Mouse (Mus musculus) kidney, adult 2 months (tissue): ENCODE measurements at regions not wholly inside any gene's neighbourhood (a gene's known extent, or its start where the extent isn't known, plus 50 kb on each side); places are given as distances from the start of the nearest gene placed in this dataset.

Source experiments
- DNase-seq: peaks from one replicate; pipeline ENCODE4 v3.0.0; 2021
- H3K27ac ChIP-seq: fragments of 200-500 bp; 2 replicates; pipeline ENCODE4 v1.5.1; 2012; ENCODE audit warnings: low read depth, low read length, control low read depth, inconsistent platforms; ENCODE audit not compliant: insufficient read depth
- H3K27me3 ChIP-seq: fragments of 200-500 bp; replicated peaks from 2 replicates; pipeline ENCODE4 v1.6.1; 2012; ENCODE audit warnings: mild to moderate bottlenecking, moderate library complexity, low read length, inconsistent platforms; ENCODE audit not compliant: control insufficient read depth, insufficient read depth
- H3K36me3 ChIP-seq: fragments of 200-500 bp; 2 replicates; pipeline ENCODE4 v1.6.1; 2012; ENCODE audit warnings: mild to moderate bottlenecking, moderate library complexity, low read length, inconsistent platforms; ENCODE audit not compliant: control insufficient read depth, insufficient read depth
- H3K4me1 ChIP-seq: fragments of 200-500 bp; 2 replicates; pipeline ENCODE4 v1.6.1; 2011; ENCODE audit warnings: low read length; ENCODE audit not compliant: control insufficient read depth, insufficient read depth
- H3K4me3 ChIP-seq: fragments of 200-500 bp; 2 replicates; pipeline ENCODE4 v1.5.1; 2011; ENCODE audit warnings: mild to moderate bottlenecking, low read depth, low read length, control low read depth; ENCODE audit not compliant: insufficient read depth
- CTCF ChIP-seq: fragments of 200-500 bp; conservative IDR thresholded peaks from 2 replicates; pipeline ENCODE4 v1.5.1; 2011; ENCODE audit warnings: low read depth, mild to moderate bottlenecking, control low read depth, low read length, moderate library complexity, mixed read lengths; ENCODE audit not compliant: insufficient read depth, insufficient read length
- POLR2A ChIP-seq: fragments of 200-500 bp; IDR thresholded peaks from one replicate; pipeline ENCODE4 v1.6.1; 2011; ENCODE audit warnings: low read depth, low read length, control low read depth
- WGBS: fragments of 180-500 bp; shearing (Covaris S2); methylation state at CpG from one replicate; pipeline ENCODE4 v1.1.7; 2018; 5-methylcytosine and 5-hydroxymethylcytosine counted together

DNA sequence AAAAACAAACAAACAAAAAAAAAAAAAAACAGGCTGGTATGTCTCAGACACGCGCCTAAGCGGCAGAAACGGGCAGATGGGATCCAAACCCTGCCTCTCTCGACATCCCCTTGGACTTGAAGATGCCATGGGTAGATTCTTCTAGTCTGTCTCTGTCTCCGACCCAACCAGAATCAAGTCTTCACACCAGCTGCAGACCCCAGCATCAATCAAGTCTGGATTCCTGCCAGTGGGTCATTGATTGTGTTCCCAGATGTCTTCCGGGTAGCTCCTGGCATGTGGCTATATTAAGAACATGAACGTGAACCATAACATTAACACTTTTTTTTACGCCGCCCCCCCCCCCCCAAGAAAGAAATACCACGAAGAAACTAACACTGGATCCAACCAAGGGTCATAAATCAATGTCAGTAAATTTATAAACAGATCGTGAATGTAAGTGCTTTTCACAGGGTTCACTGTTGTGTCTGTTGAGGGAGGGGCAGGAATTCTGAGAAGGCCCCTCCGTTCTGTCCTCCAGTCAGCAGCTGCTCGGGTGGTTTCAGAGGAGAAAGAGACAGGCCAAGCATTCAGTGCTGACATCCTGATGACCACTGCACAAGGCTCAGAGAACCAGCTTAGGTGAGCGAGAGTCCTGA is 180.8 kb downstream of the Cdc5l start:
- Histone ChIP-seq H3K36me3 (no peaks in the 10 kb centered on the region), H3K27me3 (no peaks in the 10 kb centered on the region), H3K4me3 (no peak overlapping the region), H3K27ac (no peak overlapping the region), H3K4me1 (0 out of 2 replicates have a peak, but pooled peaks cover 2% of the 10 kb centered on the region)
- TF ChIP-seq CTCF (no peak), POLR2A (no peak)
- no peak for DNase-seq
- WGBS: 53% methylated on average over 15 of the region's 15 CpGs

DNA sequence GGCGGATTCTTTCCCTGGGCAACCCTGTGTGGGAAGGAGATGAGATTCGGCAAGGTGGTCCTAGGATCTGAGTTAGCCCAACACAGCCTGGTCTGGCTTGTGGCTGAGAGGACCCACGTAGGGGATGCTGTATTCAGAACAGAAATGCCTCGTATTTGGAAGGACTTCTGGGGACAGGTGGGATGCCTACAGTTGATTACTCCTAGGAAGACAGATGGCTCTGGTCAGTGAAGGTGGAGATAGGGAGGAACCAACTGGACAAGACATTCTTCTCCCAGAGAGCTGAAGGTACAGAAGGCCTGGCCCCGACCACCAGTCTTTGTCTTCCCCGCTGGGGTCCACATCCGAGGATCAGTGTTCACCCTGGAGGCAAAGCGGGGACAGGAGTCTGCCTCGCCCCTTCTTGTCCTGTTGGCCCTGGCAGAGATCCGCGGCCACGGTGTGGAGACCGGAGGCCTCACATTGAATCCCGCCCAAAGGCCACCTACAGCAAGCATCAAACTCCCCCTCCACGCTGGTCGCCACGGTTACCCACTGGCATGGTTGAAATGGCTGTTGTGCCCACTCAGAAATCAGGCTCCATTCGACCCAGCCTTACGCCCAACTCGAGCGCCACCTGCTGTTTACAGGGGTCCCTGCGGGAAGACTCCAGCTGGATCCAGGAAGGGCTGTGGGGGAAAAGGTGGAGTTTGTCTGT is 182.4 kb downstream of the Cdc5l start:
- WGBS: 27% methylated on average over 22 of the region's 22 CpGs
- Histone ChIP-seq H3K27me3 (no peaks in the 10 kb centered on the region), H3K4me3 (no peak overlapping the region), H3K27ac (no peak overlapping the region), H3K36me3 (no peaks in the 10 kb centered on the region), H3K4me1 (0 out of 2 replicates have a peak, but pooled peaks cover 2% of the 10 kb centered on the region)
- DNase-seq: peak; percentile 66
- TF ChIP-seq POLR2A (no peak), CTCF (peak; percentile 74)

DNA sequence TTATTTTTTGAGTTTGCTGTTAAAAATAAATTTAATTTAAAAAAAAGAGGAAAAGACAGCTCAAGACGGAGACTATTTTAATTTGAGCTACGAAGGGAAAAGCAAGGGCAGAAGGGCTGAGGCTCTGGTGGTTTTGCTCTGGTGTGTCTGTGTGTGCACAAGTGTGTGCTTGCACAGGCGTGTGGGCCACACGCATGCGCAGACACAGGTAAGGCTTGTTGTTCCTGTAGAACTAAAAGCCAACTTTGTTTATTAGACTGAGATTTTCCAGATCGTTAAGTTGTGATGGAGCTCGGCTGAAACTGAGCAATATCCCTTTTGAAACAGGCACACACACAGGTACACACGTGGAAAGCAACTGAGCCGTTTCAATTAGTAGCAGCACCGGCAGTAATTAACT is 183.1 kb downstream of the Cdc5l start:
- 43% methylated on average over 10 of the region's 10 CpGs for WGBS
- DNase-seq: peak; percentile 32
- Histone ChIP-seq H3K36me3 (no peaks in the 10 kb centered on the region), H3K4me3 (no peak overlapping the region), H3K27ac (no peak overlapping the region), H3K27me3 (no peaks in the 10 kb centered on the region), H3K4me1 (0 out of 2 replicates have a peak, but pooled peaks cover 2% of the 10 kb centered on the region)
- no peak for TF ChIP-seq POLR2A
- TF ChIP-seq CTCF: no peak

DNA sequence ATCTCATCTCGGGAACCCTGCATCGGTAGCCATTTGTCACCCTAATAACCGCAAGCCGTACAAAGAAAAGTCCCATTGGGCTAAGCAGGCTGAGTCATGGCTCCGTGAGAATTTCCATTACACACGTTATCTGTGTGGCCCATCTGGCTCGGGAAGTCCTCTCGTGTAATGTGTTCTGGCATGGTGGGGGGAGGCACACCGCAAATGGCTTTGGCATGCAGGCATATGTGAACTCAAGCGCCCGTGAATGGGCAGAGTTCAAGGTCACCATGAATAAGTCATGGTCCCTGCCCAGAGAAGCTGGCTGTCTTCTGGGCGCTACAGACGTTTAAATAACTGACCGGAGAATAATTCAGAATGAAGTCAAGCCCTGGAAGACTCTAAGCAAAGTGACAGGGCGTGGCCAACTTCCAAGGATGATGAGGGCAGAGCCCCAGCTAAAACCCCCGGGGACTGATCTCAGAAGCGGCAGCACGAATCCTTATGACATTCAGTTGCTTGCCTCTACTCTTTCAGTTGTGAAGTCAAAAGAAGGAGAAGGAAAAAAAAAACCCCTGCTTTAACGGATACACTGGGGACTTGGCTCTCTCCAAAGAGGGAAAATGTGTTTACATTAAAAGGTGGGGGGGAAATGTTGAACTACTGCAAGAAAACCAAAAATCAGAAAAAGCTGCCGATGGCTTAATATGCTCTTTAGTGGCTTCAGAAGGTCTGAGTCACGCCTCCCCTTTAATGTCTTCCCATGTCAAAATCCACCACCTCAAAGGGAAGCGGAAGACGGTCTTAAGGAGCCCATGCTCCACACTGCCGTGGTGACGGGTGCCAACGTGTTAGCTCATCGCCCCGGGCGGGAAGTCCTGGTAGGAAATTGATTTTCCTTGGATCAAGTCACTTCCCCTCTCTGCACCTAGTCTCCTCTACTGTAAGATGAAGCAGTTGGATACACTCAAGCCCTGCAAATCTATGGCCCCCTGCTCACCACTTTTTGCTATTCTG is 186.1 kb downstream of the Cdc5l start:
- Histone ChIP-seq H3K36me3 (no peaks in the 10 kb centered on the region), H3K27me3 (no peaks in the 10 kb centered on the region), H3K4me1 (0 out of 2 replicates have a peak, but pooled peaks cover 2% of the 10 kb centered on the region), H3K4me3 (no peak overlapping the region), H3K27ac (no peak overlapping the region)
- TF ChIP-seq CTCF: no peak
- no peak for TF ChIP-seq POLR2A
- 72% methylated on average over 29 of the region's 29 CpGs for WGBS
- DNase-seq: no peak

DNA sequence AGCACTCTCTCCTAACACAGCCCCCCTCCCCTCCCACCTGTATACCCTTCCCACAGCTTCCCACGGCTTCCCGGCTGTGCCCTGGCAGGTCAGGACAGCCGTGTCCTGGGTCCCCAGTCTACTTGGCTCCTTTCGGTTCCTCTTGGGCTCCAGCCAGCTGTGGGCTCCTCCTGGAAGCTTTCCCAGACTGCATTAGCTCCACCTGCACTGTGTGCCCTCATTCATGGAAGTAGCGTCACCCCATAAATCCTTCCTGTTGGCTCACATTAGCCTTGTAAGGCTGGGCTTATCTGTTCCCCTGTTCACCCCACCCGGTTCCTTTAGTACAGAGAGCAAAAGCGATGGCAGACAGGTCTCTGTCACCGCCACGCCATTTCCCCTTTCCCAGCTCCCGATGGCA is 188.7 kb downstream of the Cdc5l start:
- DNase-seq: peak; percentile 60
- no peaks in the 10 kb centered on the region for H3K27me3 ChIP-seq
- no peaks in the 10 kb centered on the region for H3K4me1 ChIP-seq
- WGBS: 42% methylated on average over 10 of the region's 10 CpGs
- TF ChIP-seq POLR2A (no peak), CTCF (no peak)
- H3K27ac ChIP-seq: no peak overlapping the region
- no peaks in the 10 kb centered on the region for H3K36me3 ChIP-seq
- no peak overlapping the region for H3K4me3 ChIP-seq

DNA sequence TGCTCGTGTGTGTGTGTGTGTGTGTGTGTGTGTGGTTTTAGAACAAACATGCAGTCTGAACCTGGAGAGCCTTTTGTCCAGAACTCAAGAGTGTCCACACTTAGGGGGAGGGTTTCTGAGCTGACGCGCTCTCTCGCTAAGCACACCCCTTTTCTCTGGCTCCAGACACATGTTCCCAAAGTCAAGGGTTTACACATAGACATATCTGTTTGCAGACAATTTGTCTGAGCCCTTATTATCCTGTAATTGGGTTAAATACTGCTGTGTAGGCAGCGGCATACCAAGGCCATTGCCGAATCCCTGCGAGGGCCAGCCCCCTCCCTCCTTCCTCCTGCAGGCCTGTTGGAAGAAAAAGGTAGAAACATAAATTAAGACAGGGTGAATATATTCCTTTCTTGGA is 190.4 kb downstream of the Cdc5l start:
- Histone ChIP-seq H3K27ac (no peak overlapping the region), H3K27me3 (no peaks in the 10 kb centered on the region), H3K4me1 (no peaks in the 10 kb centered on the region), H3K4me3 (no peak overlapping the region), H3K36me3 (no peaks in the 10 kb centered on the region)
- TF ChIP-seq CTCF (no peak), POLR2A (no peak)
- WGBS: 84% methylated on average over 7 of the region's 7 CpGs
- no peak for DNase-seq

DNA sequence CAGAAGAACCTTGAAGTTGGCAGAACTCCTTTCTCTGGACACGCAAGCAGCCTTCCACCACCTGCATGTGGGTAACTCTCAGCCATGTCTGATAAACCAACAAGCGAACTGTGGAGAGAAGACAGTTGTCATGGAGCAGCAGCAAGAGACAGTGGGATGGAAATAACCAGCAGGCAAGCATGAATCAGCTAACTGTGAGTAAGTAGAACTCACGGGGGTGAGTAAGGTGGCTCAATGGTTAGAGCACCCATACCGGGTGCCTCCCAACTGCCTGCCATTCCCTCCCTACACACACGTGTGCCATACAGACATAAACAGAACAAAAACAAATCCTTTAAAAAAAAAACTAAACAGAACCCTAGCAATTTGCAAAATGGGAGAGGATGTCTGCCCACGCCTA is 191.5 kb downstream of the Cdc5l start:
- Histone ChIP-seq H3K27ac (no peak overlapping the region), H3K36me3 (no peaks in the 10 kb centered on the region), H3K4me1 (no peaks in the 10 kb centered on the region), H3K4me3 (no peak overlapping the region), H3K27me3 (no peaks in the 10 kb centered on the region)
- DNase-seq: no peak
- TF ChIP-seq CTCF (no peak), POLR2A (no peak)
- WGBS: 97% methylated on average over 6 of the region's 6 CpGs
